Mouse (Mus musculus) liver, postnatal 0 days (tissue): ENCODE results near the gene Olfr655.

ENCODE experiments used
- CTCF ChIP-seq: sonication (generic); IDR thresholded peaks from 2 replicates; pipeline ENCODE4 v1.5.1; 2016; ENCODE audit warnings: antibody characterized with exemption, low read depth
- EP300 ChIP-seq: IDR thresholded peaks from 2 replicates; pipeline ENCODE4 v1.6.1; 2016; ENCODE audit warnings: antibody characterized with exemption, low read depth, mild to moderate bottlenecking

GRCm38 (mm10) chr7:104580846-104581245 is 20.7 kb downstream of the Olfr655 start:
- TF ChIP-seq CTCF (no peak), EP300 (no peak)
